Mouse (Mus musculus) embryonic fibroblast, embryonic 13.5 days (primary cell): Measurements from ENCODE around the gene Bcat1. TPM values are rescaled to one million over a fixed set of nuclear protein-coding genes. Genes with fewer than 3 reads are reported as not detected.

Experiments used
- H3K27ac ChIP-seq: 2 replicates; pipeline ENCODE4 v1.5.1; 2012; ENCODE audit warnings: low read length, control low read depth, inconsistent platforms; ENCODE audit not compliant: insufficient read depth
- H3K4me1 ChIP-seq: 2 replicates; pipeline ENCODE4 v1.6.1; 2011; ENCODE audit warnings: low read length; ENCODE audit not compliant: control insufficient read depth, insufficient read depth
- H3K4me3 ChIP-seq: 2 replicates; pipeline ENCODE4 v1.5.1; 2011; ENCODE audit warnings: mild to moderate bottlenecking, control low read depth, low read length; ENCODE audit not compliant: insufficient read depth
- CTCF ChIP-seq: IDR thresholded peaks from 2 replicates; pipeline ENCODE4 v1.5.1; 2011; ENCODE audit warnings: mild to moderate bottlenecking, control low read depth, low read length, moderate library complexity, borderline replicate concordance; ENCODE audit not compliant: insufficient read depth
- POLR2A ChIP-seq: IDR thresholded peaks from 2 replicates; pipeline ENCODE4 v1.6.1; 2011; ENCODE audit warnings: low read depth, mild to moderate bottlenecking, control low read depth, low read length, moderate library complexity
- polyA plus RNA-seq: library from polyadenylated mRNA; stranded (reverse); fragments of >200 nt; gene quantifications from 2 replicates; pipeline ENCODE4 v1.2.4, GENCODE M21; 2011; ENCODE audit warnings: low read depth; ENCODE audit not compliant: missing spikeins, insufficient read length

Bcat1 gene
- polyA plus RNA-seq, 1 experiment = 166 TPM

DNA sequence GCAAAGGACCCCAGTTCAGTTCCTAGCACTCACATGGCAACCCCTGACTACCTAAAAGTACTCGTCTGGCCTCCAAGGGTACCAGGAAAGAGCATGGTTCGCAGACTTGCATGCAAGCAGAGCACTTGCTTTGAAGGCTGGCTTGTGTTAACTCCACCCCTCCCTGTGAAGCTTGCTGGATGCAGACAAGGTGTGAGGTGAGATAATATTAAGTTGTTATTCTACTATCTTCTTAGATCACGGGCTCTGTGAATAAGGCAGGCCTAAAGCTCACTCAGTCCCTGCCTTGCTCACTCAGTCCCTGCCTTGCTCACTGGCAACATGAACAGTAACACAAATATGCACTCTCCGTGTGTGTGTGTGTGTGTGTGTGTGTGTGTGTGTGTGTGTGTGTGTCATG lies 58.5 kb downstream of the Bcat1 start:
- TF ChIP-seq CTCF (no peak), POLR2A (no peak)
- Histone ChIP-seq H3K27ac (no peak overlapping the region), H3K4me3 (no peak overlapping the region), H3K4me1 (no peaks in the 10 kb centered on the region)

GRCm38 (mm10) chr6:145016639-145017038 lies 59.3 kb downstream of the Bcat1 start:
- no peak overlapping the region for H3K27ac ChIP-seq
- no peak overlapping the region for H3K4me3 ChIP-seq
- no peak for TF ChIP-seq CTCF

DNA sequence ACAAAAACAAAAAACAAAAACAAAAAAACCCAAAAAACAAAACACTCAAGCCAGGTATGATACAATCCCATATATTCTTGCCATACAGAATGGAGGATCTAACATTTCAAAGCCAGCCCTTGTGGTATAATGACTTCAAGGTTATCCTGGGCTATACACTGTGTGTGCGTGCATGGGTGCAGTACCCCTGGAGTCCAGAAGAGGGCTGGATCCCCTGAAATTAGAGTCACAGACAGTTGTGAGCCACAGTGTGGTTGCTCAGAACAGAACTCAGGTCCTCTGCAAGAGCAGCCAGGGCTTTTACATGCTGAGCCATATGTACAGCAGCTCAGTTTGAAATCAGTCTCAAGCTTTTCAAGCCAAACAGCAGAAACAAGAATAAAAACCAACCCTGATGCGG lies 61.0 kb downstream of the Bcat1 start:
- TF ChIP-seq POLR2A = no peak
- no peak for TF ChIP-seq CTCF
- no peaks in the 10 kb centered on the region for H3K4me1 ChIP-seq
- H3K27ac ChIP-seq = no peak overlapping the region
- no peak overlapping the region for H3K4me3 ChIP-seq

More at GRCm38 (mm10) chr6:145016639-145017038, 59.3 kb downstream of the Bcat1 start:
- H3K4me1 ChIP-seq = no peaks in the 10 kb centered on the region

- Histone ChIP-seq H3K27ac (no peak overlapping the region), H3K4me3 (no peak overlapping the region), H3K4me1 (no peaks in the 10 kb centered on the region)
- TF ChIP-seq POLR2A (no peak), CTCF (no peak)
Observed at GRCm38 (mm10) chr6:145012699-145013098, 63.3 kb downstream of the Bcat1 start.

- TF ChIP-seq POLR2A = no peak
- no peak for TF ChIP-seq CTCF
- Histone ChIP-seq H3K27ac (no peak overlapping the region), H3K4me1 (no peaks in the 10 kb centered on the region), H3K4me3 (no peak overlapping the region)
Observed at GRCm38 (mm10) chr6:145011141-145011540, 64.8 kb downstream of the Bcat1 start.

- H3K4me3 ChIP-seq = no peak overlapping the region
- TF ChIP-seq CTCF (0 out of 2 replicates have a peak, but pooled peaks have one; percentile 14), POLR2A (no peak)
- 0 out of 2 replicates have a peak, but pooled peaks cover 2% of the 10 kb centered on the region for H3K4me1 ChIP-seq
- H3K27ac ChIP-seq = no peak overlapping the region
Observed at GRCm38 (mm10) chr6:145009859-145010818, 65.8 kb downstream of the Bcat1 start.

DNA sequence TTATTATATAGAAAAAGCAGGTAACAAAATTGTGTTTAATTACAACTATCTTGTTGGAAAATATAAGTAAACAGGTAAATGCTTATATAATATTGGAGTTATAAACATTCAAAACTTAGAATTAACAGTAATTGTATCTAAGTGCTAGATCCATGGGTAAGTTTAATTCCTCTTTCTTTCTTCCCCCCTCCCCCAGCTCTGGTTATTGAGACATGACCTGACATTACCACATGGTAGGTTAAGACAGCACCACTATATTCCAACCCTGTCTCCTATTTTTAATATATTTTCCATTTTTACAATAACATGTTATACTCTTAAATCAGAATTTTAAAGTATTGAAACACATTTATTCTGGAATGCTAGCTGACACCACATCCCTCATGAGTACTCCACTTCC lies 72.5 kb downstream of the Bcat1 start:
- TF ChIP-seq POLR2A = no peak
- no peak for TF ChIP-seq CTCF
- H3K27ac ChIP-seq = no peak overlapping the region
- H3K4me3 ChIP-seq = no peak overlapping the region
- H3K4me1 ChIP-seq = peaks cover 2% of the 10 kb centered on the region; the same call in 1 of the 2 replicates

DNA sequence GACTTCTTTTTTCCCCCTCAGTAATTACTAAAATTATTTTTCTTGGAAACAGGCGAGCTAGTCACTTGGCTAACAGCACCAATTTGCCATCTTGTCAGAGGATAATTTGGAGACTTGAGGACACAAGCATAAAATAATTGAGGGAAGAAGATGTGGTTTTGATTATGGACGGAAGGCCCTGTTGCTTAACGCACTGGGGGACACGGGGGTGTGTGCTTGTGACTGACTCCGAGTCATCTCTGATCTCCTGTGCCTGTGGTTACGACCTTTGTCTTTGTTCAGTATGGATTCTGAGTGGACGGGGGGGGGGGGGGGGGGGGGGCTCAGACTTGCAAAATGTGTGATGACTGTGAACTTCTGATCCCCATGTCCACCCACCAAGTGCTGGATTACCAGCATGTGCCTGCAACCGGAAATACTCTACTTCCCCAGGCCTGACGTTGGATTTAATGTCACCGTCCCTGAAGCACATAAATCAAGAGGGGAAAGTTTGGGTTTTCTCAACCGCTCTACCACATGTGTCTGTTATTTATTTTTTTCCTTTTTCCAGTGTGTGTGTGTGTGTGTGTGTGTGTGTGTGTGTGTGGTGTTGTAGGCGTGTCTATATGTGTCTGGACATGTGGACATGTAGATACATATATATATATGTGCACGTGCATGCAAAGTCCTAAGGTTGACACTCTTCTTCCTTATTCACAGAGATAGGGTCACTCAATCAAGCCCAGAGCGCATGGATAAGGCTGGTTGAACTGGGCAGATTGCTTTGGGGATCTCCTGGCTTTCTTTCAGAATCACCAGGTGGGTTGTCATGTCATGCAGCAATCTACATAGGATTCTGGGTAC lies 73.7 kb downstream of the Bcat1 start:
- Histone ChIP-seq H3K27ac (peak overlapping the region; percentile 10; the same call in 1 of the 2 replicates), H3K4me1 (peaks cover 2% of the 10 kb centered on the region; the same call in 1 of the 2 replicates), H3K4me3 (no peak overlapping the region)
- no peak for TF ChIP-seq POLR2A
- TF ChIP-seq CTCF = no peak

DNA sequence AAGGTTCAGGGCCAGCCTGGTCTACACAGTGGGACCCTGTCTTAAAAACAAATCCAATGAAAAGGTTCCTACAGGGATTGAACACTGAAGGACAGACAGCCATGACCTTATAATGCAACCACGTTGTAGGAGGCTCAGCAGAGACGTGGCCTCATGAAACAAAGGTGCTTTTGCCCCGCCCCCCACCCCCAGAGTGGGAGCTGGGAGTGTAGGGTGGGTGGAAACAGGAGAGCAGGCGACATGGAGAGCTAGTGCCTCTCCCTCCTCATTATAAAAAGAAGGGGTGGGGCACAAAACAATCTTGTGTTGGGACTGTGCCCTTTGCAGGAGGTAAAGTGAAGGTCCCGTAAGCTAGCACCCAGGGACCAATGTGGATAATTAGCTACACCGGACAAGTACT lies 74.5 kb downstream of the Bcat1 start:
- Histone ChIP-seq H3K27ac (no peak overlapping the region), H3K4me3 (no peak overlapping the region), H3K4me1 (peaks cover 2% of the 10 kb centered on the region; the same call in 1 of the 2 replicates)
- no peak for TF ChIP-seq CTCF
- TF ChIP-seq POLR2A = no peak
